Mouse (Mus musculus): ENCODE measurements around the gene Lpar1.

Lpar1 gene

DNA sequence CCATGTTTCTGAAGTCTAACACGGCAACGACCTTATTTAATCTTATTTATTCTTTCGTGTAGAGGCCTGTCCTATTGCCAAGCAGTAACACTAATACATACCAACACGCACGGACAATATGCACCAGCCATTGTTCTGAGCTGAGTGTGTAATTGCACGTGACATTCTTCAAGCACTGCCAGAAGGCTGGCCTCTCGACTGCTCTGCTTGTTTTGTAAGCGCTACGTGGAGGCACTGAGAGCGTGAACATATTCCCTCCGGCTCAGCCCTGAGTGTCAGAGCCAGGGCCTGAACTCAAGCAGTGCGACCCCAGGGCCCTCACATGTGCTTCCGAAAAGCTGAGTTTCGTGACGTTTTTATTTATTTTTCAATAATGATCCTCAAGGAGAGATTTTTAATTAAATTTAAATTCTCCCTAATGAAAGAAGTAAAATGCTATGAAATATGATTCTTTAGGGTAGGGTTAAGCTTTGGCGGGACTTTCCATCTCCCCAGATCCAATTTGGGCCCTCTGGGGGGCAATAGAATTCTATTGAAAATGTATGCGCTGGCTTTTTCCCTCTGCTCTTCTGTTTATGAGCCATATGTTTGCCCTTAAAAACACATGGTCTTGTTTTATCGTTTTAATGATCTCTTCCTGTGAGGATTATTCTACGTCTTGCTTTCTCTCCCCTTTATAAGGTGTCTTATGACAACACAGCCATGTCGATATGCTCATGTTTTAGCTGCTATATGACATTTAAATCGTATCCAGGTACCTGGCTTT lies 52.5 kb downstream of the Lpar1 start:
- DNase-seq, result no peak

DNA sequence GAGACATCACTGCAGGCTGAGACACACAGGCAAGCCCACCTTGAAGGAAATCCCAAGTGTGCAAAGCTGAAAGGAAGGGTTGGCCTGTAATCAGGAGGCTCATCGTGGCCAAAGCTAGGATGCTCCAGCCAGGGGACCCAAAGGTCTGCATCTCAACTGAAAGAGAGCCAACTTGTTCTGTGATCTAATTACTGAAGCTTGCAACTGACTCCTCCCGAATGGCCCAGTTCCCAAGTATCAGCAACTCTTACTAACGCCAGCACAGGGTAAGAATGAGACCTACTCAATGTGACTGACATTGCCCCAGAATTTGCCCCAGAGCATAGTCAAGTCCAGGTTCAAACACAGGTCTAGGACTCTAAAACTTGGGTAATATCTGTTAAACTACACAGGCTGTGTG lies 53.9 kb downstream of the Lpar1 start:
- DNase-seq, result no peak

DNA sequence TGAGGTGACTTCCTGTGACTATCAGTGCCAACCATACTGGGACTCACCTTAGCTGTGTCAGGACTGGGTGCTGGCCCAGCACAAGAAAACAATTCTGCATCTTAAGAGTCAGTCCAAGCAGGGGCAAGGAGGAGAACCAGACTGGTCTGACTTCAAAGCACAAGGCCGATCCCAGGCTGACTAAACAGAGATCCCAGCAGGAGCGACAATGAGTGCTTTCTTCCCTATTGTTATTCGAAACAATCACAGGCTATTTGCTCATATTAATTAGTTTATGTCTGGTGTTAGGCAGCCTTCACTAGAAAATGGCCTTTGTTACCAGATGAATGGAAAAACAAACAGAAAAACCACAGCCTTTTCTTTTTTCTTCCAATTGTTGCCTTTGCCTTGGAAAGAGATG lies 54.5 kb downstream of the Lpar1 start:
- no peak for DNase-seq

DNA sequence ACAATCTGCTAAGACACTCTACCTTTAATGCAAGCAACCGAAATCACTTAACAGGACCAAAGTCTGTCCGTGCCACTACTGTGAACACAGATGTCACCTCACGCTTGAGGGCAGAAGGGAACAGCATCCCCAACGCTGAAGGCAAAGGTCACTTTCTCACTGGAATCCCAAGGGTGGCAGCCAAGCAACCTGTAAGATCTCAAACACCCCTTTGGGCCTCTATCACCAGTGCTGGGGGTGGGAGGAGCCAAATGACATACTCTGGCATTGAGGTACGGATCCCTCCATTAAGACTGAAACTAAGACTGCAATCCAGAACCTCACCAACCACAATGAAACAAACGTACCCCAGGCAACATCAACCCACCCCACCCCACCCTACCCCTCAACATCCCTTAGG lies 55.0 kb downstream of the Lpar1 start:
- no peak for DNase-seq

DNA sequence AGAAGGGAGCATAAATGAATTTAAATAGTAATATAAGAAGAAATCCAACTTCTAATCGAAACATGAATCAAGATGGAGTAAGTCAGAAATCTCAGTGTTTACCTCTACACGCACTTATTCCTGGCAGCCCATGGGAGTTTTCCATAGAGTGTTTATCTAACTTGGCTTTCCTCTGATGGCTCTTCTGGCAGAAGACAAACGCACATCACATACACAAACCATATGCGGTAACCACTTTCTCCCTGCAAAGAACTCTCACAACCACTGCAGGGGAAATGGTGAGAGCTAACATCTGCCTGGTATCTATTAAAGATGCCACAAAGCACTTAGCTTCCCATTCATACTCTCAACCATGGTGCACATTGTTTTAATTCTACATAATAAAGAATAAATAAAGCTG lies 56.4 kb downstream of the Lpar1 start:
- no peak for DNase-seq

DNA sequence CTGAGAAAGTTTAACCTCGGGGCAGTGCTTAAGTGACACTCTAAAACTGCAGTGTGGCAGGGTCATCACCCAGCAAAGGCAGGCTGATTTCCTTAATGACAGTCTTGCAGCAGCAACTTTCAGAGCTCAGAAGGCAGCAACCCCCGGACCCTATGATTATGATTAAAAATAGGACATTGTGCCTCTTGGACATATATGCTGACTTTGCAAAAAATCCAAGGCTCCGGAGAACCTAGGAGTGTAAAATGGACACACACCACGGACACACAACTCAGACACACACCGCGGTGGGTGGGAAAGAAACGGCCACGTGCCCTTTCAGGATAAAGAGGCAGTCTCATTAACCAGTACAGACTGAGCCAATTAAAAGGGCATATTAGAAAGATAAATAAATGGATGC lies 57.0 kb downstream of the Lpar1 start:
- DNase-seq, result no peak

DNA sequence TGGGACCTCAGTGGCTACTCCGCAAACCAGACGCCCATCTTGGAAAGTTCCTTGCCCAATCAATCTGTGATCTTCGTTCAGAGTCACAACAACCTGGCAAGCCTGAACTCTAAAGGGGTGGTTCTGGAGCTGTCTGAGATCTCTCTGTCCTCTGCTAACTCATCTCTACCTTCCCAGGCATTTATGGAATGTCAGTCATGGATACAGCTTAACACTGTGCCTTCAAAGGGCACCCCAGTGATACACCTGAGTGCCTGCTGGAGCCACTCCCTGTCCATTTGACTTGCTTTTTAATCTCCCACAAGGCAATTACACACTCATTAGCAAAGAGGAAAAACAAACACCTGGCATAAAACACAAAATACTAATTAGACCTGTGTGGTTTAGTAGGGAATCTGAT lies 62.0 kb downstream of the Lpar1 start:
- no peak for DNase-seq

DNA sequence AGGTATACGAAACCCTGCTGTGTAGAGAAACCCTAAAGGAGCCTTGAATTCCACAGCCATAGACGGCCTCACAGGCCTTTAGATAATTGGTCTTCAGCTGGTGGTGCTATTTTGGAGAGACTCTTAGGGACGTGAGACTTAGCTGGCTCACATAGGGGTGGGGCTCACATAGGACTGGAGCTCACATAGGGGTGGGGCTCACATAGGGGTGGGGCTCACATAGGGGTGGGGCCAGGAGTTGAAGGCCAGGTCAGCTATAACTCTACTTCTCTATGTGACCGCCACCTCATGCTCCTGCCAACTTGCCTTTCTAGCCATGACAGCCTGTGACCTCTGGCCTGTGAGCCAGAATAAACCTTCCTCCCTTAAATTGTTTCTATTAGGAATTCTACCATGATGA lies 63.3 kb downstream of the Lpar1 start:
- no peak for DNase-seq

DNA sequence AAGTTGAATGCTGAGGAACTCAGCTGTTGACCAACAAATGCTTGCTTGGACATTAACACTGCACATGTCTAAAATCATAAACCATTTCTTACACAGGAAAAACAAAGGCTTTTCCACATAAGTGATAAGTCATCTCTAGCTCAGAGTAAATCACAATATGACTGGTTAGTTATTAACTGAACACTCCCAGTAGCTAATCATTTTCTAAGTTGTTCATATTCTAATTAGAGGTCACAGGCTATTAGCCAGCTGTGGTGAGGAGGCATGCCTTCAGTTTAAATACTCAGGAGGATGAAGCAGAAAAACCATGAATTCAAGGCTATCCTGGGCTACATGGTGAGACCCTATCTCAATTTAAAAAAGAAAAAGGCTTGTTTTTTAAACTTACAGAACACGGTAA lies 75.1 kb downstream of the Lpar1 start:
- DNase-seq, result no peak

DNA sequence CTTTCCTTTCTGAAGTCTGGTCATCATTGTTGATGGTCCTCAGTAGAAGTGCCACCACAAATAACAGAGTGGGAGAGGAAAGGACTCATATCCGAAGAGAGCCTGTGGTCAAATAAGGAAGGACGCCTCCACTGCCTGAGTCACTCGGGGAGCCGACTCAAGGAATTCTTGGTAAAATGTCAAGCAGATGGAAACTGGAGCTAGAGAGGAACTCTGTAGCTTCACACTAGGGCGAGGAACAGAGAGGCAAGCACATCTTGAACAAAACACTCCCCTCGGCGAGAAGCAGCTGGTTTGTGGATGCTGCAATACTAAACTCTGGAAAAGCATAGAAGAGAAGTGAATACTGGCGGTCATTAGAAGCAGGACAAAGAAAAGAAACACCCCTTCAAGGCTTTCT lies 76.0 kb downstream of the Lpar1 start:
- no peak for DNase-seq

DNA sequence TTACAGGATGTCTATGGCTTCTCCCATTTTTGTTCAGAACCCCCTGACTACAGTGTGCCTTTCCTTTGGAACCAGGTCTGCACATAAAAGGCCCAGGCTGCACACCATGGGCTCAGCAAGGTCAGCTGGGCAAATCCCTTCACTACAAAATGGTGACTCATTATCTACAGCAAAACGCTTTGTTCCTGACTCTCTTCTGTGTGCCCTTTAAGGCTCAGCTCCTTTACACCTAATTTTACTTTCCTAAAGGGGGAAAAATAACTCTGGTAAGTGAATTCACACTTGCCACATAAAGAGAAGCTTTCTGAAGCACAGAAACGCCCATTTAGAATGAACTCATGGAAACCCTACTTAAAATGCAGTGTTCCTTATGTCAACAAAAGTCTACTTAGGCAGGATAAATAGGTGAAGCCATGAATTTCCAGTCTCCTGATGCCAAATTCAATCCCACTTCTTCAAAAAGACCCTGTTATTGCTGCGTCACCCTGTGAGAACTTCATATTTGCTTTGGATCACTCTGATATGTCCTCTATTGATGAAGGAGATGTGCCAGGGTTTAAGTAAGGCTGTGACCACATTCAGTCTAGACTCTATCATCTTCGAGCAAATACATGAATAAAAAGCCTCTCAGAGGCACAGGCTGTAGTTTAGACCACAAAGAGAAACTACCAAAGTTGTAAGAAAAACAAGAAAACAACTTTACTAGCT lies 82.3 kb downstream of the Lpar1 start:
- DNase-seq, result no peak

DNA sequence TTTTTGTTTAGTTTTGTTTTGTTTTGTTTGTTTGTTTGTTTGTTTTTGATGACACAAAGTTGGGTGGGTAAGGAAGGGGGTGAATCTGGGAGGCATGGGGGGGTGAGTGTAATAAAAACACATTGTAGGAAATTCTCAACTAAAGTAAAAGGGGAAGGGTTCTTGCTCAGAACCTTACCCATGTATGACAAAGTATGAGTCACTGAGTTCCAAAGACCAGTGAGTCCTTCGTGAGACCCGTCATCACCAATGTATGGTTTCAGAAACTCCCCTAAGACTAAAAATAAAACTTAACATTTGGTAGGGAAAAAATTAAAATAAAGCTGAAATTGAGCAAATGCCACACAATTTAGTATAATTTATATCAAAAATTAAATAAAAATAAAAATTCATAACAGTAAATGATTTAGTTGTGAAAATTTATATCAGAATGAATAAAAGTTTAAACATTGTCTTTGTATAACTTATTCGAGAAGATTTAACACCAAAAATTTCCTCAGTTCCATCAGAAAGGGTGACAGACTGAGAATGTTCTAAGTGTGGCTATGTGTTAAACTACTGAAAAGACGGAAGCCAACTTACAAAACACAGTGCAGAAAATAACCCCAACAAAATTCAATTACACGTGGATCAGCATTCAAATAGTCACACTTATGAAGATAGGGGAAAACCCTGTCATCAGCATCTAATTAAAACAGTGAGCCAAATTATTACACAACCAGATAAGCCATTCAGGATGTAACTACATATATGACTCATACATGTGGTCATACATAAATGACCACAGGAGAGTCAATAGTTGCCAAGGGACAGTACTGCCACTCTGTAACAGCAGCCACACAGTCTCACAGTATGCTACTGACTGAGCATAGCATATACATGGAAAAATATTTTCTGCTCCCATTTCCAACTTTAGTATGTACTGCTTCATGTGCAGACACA lies 83.8 kb downstream of the Lpar1 start:
- no peak for DNase-seq

DNA sequence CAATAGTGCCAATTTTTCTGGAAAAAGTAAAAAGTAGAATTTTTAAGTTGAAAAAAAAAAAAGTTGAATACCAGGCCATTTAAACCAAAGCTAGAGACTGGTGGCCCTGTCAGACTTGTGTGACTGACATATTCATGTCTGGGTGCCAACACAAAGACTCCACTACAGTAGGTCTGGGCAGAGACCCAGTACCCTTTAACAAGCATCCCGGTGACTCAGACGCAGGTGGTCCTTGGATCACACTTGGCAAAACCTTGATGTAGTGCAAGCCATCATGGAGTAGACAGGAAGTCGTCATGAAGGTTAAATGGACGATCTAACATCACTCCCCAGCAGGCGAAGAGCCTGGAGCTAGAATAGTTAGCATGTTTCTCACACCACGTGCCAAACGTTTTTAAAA lies 84.7 kb downstream of the Lpar1 start:
- DNase-seq, result no peak

DNA sequence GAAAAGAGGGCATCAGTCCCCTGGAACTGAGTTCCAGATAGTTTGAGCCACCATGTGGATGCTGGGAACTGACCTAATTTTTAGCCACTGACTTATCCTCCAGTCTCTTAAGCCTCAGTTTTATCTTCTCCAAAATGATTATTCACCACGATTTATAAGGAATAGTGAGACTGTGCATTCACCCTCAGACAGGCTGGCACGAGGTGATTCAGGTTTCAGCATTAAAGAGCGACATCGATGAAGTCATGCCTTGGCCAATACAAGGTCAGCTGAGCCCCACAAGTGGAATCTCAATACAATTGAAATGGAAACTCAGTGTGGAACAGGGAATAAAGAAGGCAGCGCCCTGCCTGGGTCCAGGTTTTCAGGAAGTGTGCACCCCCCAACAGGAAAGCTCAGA lies 88.1 kb downstream of the Lpar1 start:
- no peak for DNase-seq

DNA sequence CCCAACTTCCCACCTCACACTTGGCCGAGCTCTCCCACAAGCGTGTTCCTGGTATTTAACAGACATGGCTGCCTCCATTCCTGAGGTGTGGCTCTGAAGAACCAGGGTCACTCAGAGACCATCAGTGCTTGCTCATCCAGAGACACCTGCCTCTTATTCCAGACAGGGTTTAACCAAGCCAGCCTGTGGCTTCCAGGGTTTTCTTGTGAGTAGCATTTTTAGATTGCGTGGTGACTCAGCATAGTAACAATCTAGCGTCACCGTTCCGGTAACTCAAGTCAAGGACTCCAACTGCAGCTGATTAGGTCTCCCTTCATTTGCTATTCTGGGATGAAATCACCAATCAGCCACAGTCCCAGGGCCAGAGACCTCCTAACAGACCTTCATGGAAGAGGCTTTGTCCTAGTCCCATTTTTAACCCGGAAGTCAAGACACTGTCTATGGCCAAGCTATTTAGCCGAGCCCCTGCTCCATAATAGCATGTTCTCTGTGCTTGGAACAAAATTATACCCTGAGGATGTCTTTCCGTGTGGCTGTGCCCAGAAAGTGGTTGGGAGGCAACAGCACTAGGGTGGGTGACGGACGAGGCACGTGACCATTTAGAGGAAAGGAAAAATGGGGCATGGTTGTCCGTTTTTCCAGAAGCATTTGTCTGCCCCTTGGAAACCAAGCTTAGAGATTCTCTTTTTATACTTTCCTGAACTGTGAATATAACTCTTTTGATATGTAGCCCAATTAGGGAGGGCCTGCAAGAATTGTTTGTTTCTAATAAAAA lies 89.1 kb downstream of the Lpar1 start:
- DNase-seq, result no peak

DNA sequence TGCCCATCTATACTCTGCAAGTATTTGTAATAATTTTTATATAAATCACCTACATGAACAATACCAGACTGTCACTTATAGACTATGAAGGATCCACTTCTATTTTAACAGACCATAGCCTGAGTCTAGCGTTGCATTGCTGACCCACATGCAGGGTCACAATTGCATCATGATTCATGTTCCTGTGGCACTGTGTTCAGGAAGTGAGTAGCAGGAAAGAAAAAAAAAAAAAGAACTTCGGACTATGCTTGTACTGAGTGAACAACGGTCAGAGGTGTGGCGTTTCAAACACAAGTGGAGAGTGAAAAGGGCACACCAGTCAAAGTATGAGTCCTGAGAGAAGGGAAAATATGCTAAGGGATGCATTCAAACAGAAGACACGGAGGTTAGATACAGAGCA lies 90.7 kb downstream of the Lpar1 start:
- no peak for DNase-seq

DNA sequence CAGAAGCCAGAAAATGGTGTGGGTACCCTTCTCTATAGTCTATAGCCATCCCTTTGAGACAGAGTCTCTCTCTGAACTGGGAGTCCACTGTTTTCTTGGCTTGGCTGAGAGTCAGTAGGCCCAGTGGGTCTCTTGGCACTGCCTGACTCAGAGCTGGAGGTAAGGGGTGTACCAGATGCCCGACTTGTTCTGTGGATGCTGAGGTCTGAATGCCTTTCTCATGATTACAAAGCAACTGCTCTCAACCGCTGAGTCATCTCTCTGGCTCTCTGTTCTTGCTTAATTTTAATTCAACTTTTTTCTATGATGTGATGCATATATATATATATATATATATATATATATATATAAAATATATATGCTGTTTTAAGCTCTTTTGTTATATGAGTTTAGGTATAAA lies 91.1 kb downstream of the Lpar1 start:
- DNase-seq, result no peak

DNA sequence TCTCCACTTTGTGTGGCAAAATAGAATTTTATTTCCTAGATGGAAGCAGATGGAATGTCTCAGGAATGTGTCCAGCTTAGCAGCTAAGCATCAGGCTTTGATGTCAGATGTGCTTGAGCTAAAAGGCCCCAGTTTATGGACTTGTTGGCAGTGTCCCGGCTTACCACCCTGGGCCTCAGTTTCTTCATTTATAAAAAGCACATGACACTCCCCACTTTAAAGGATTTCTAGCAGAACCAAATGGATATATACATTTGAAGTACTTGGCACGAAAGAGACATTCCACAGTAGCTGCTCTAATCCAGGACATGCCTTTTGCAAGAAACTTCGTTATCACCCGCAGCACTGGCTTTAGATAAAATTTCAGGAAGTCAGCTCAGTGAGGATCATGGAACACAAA lies 100.4 kb downstream of the Lpar1 start:
- DNase-seq, result no peak

DNA sequence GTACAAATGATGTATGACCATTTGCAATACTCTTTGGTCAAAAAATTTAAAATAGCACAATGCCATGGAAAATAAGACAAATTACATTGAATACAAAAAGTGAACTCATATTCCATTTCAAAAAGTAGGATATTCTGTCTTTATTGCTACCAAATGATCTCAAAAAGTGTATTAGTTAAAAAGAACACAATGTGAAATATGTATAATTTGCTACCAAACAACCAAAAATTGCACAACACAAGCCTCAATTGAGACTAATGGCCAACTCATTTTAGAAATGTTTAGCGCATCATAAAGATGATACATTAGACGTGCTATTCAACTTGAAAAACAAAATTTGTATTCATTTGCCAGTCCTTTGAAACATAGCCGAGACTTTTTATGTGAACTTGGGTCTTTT lies 104.9 kb downstream of the Lpar1 start:
- no peak for DNase-seq

DNA sequence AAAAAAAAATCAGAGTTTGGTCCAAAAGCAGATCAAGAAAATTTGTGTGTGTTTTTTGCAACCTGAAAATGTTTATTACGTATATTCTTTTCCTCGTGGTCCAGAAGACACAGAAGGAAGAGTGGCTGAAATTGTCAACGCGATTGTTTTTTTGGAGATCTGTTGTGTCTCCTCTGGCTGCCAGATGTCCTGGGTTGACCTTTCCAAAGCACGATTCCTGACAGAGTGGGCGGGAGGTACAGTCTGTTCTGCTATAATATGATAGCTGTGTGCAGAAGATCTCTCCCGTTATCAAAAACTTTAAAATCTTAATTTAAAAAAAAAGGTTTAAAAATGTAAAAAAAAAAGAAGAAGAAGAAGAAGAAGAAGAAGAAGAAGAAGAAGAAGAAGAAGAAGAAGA lies 105.9 kb downstream of the Lpar1 start:
- DNase-seq, result no peak

DNA sequence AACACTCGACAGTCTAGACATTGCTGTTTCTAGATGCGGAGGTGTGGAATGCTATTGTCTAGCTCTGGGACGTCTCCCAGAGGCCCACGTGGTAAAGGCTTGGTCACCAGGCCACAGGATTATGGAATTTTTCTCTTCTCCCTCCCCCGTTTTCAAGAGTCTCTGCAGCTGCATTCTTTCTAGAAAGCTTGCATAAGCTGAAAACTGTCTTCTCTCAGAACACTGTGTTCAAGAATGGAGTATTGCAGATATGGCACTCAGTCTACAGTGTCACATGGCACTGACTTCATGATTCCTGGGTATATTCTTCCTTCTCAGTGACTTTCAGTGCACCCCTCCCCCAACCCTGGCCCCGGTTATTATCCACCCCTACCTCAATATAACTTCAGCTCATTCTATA lies 107.9 kb downstream of the Lpar1 start:
- DNase-seq, result no peak

DNA sequence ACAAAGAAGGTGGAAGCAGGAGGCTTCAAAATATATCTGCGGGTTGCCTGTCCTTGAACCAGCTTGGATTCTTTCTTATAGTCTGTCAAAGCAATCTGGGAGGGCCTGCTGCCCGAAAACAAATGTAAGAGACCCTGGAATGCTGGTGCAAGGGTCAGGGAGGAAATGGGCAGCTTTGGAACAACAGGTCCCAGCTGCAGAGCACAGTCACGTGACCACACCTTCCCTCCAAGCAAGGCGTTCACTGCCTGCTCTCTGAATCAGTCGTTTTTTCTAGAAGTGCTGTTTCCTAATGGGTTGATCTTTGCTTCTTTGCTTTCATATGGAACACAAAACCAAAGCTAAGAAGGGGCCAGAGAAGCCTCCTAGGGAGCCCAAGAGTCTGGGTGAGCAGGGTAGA lies 111.4 kb downstream of the Lpar1 start:
- no peak for DNase-seq

DNA sequence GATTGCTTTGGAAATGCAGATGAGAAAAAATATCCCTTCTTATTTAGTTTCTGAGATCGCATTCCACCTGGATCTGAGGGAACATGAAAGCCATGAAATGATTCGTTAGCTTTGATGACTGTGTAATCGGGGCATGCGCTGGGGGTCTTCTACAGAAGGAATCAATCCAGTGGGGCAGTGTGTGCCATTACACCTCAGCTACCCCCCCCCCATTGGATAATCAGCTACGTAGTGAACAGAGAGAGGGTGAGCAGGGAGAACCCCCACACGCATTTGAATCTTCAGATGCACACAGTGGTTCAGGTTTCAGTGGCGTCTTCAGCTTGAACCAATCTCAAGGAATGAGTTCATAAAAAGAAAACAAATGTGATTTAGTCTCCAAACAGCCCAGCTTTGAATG lies 115.0 kb downstream of the Lpar1 start:
- DNase-seq, result no peak
